Mouse (Mus musculus) duodenum, adult 2 months (tissue): ENCODE results near the gene Ly6g5c. TPM values are rescaled to one million over a fixed set of nuclear protein-coding genes. Genes with fewer than 3 reads are reported as not detected.

Experiments
- polyA plus RNA-seq: library from polyadenylated mRNA; depleted of rRNA; stranded (reverse); fragments of >200 nt; gene quantifications from 2 replicates; pipeline ENCODE4 v1.2.3, GENCODE M21; 2012; ENCODE audit warnings: low replicate concordance; rRNA removed

The Ly6g5c gene
- polyA plus RNA-seq = not detected in 2 replicates

GRCm38 (mm10) chr17:35108097-35108496 lies at the start of gene Ly6g5c:
Ly6g5c (plus strand) TSS chr17:35108279.

GRCm38 (mm10) chr17:35058911-35059892 lies 48.9 kb upstream of the Ly6g5c start, which contains the start of gene Ddah2:
Ddah2 (plus strand) TSS chr17:35059035.

DNA sequence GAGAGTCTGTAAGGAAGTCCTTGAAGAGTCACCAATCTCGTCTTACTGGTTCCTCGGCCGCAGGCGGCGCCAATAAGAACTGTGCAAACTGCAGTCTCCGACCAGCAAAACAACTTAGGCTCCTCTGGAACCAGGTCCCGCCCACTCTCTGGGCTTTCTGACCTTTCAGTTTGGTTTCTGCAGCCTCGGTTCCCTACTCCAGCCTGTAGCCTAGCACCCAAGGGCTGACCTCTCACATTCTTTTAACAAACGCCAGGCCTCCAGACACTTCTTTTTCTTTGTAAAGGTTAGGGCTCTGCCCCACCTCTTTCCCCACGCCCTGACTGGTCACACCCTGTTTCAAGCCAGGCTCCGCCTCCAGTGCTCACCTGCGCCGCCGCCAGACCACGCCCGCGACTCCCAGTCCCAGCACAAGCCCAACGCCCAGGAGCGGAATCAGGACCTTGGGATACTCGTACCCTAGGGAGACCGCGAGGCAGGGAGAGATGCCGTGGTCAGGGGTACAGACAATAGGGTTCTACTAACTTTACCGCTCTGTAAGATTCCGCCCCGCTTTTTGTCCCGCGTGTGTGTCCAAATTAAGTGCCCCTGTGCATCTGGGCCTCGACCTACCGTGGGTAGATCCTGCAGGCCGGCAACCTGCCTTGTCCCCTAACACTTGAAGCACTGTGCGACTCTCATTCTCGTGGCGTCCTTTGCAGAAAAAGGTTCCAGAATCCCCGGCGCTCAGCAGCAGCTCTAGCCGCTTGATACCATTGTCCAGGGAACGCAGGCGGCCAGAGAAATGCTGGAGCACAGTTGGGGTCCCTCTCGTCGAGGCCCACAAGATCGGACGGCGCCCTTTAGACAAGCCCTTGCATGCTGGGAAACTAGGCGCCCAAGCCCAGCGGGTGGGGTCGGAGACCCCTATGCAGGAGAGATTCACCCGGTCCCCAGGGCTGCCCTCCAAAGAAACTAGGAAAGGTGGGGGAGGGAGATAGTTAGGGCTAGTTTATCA lies 42.8 kb upstream of the Ly6g5c start, which contains the start of gene Ly6g6c:
TSS of gene Ly6g6c (plus strand) at position 438 of the 997 bp plus-strand sequence.

DNA sequence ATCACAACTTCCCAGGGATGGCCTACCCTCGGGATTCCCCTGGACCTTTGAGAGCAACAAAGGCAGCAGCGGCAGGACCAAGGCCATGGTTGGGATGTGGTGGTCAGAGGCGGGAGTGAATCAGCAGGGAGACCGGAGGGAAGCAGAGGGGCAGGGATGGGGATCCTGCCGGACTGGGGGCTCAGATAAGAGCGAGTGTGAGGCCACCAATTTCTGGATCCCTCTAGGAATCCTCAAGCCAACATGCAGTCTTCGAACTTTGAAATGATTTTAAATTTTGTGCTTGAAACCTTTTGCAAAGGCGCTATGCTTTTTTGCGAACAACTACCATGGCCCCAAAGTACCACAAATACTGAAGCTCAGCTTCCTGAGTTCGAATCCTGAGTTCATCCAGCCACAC lies 42.0 kb upstream of the Ly6g5c start, which contains the start of gene Mpig6b:
TSS of gene Mpig6b (minus strand) at position 101 of the 400 bp plus-strand sequence.

DNA sequence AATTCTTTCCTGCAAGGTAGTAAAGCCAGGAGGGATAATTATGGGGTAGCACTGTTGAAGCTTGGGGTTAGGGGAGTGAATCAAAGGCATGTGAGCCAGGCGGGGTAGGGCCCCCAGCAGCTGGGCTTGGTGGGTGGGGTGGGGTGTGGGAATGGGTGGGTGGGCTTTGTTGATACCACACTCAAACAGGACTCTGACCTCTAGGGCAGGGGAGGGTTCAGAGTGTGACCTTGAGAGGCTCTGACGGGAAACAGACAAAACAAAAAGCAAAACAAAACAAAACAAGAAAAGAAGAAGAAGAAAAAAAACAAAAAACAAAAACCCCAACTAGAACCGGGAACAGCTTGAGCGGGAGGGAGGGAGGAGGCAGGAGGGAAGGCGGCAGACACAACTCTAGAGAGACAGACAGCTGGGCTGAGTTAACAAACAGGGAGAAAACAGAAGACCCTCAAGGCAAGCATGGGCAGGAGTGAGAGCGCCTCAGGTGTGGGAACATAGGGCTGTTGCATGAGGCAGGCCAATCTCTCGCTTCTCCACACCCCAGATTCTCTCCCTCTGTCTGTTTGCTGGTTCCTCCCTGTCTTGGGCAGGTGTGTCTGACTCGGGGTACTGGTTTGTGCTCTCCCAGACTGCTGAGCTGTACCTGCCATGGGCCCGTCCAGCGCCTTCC lies 31.4 kb upstream of the Ly6g5c start, which contains the start of gene Ly6g6e:
TSS of gene Ly6g6e (plus strand) at position 396 of the 670 bp plus-strand sequence.

DNA sequence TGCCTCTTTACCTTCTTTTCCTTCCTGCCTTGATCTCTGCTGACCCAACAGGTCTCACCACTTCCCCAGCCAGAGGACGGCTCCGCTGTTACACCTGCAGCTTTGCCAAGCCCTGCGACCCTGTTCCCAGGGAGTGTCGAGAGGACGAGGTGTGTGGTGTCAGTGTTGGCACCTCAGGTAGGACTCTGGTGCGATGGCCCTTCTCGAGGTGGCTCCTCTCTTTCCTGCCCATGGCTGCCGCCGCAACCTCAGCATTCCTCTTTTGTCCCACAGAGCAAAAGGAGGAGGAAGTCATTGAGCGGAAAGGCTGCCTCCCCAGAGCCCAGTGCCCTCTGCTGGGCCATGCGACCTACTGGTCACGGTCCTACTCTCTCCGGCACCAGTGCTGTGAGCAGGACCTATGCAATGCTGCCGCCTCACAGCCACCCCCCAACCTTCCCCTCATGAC lies 30.3 kb upstream of the Ly6g5c start, which contains the start of gene Ly6g6d:
TSS of gene Ly6g6d (minus strand) at position 280 of the 448 bp plus-strand sequence.

GRCm38 (mm10) chr17:35085208-35085865 lies 22.7 kb upstream of the Ly6g5c start, which contains the start of gene Ly6g6f:
Ly6g6f (minus strand) TSS chr17:35085610.

DNA sequence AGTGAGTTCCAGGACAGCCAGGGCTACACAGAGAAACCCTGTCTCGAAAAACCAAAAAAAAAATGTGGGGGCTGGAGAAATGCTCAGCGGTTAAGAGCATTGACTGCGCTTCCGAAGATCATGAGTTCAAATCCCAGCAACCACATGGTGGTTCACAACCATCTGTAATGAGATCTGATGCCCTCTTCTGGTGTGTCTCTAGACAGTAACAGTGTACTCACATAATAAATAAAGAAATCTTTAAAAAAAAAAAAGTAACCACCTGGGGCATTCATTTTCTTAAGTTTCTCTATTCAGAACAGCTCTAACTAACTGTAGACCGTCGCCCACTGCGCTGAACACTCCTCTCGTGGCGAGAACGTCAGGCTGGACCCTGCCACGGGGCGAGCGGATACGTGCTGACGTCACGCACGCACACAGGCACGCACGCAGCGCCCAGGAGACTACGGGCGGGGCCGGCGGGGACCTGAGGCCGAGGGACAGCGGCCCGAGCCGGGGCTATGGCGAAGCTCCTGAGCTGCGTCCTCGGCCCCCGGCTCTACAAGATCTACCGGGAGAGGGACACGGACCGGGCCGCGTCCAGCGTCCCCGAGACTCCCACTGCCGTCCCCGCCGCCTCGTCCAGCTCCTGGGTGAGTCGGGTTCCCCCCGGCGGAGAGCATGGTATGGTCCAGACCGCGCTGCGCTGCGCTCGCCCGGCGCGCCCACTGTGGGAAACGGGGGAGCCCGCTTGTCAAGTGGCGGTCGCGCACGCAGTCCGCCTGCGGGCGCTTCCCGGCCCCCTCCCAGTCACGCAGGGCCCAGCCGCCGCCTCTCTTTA lies 19.0 kb upstream of the Ly6g5c start, which contains the start of gene Abhd16a:
TSS of gene Abhd16a (plus strand) at position 439 of the 820 bp plus-strand sequence.

DNA sequence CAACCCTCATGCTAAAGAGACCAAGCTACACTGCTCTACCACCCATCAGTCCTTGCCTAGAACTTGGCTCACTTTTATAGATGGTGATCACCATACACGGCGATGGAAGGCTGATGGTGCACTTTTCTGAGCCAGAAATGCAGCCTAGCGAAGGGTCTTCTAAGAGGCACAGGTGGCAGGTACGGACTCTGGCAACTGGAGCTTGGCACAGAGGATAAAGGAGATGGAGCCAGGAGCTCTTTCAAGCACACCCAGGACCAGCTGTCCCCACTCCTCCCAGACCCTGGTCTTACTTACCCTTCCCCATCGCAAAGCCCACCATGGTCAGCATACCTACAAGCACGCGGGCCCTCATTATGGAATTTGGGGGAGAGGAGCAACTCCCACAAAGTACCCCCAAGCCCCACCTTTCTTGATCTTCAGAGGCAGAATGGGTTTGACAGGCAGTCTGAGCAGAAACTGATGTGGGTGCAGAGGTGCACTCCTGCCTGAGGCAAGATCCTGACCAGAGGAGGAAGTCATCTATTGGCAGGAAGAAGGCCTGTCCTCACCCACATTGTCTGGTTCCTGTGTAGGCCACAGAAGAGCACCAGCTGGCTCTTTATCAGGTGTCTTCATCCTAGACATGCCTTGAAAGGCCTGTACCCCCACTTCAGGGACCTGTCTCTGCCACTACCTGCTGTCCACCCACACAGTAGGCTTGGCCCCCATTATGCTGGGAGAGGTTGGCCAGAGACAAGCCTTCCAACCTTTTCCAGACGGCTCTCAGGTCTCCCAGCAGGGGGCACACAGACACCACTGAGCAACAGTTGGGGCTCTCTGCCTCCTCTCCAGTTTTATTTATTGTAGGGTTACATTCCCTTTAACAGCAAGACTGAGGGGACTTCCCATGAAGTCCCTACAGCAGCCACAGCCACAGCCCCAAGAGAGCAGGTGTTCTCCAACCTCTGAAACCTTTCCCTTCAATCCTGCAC lies 7.3 kb downstream of the Ly6g5c start, which contains the start of gene Ly6g5b:
TSS of gene Ly6g5b (minus strand) at position 383 of the 974 bp plus-strand sequence.

GRCm38 (mm10) chr17:35121143-35121799 lies 13.2 kb downstream of the Ly6g5c start, which contains the start of gene Gpank1:
Gpank1 (plus strand) TSS chr17:35121455.

DNA sequence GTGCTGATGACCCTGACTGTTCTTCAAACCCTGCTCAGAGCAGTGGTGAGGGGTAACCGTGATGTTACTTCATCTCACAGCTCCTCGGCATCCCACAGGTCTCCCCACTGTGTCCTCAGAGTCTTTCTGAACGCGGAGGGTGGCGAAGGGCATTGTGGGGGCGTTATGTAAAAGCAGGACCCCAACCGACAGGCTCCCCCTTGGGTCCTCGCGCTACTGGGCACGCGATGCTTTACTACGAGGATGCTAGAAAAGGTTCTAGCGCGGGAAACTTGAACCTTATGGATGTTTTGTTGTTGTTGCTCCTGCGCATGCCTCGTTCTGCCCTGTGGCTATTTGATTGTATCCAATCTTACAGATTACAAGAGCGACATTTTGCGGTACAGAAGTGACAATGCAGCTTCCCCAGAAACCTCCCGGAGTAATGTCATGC lies 13.8 kb downstream of the Ly6g5c start, which contains the start of gene Csnk2b:
TSS of gene Csnk2b (minus strand) at position 183 of the 433 bp plus-strand sequence.

GRCm38 (mm10) chr17:35126206-35126611 lies 18.1 kb downstream of the Ly6g5c start, which contains the start of gene D17H6S53E:
D17H6S53E (plus strand) TSS chr17:35126373.

DNA sequence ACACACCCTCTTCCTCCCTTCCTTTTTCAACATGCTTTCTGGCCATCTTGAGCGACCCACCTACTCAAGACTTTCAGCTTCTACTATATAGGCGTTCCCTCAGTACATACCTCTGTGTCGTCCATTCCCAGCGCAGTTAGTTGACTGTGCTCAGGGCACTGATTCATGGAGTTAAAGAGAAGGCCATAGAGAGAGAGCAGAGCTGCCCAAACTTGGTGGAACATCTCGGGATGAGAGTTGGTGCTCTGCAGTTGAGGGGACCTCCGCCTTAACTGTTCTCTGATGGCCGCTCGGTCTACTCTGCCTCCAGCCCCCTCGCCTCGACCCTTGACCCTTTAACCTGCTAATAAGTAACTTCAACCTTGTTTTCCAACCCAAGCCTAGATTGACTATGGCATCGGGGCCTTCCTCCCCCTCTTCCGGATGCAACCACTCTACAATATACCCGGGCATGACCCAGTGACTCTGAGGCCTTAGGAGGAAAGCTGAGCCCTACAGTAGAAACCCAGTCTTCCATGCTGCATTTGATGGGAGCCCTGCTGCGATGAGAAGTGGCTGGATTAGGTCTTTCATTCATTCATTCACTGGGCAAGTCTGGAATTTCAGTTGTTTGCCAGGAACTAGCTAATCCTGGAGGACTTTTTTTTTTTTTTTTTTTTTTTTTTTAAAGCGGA lies 23.6 kb downstream of the Ly6g5c start, which contains the start of gene Apom:
TSS of gene Apom (minus strand) at position 551 of the 674 bp plus-strand sequence.

GRCm38 (mm10) chr17:35134801-35135590 lies 26.9 kb downstream of the Ly6g5c start, which contains the start of gene Bag6:
Bag6 (plus strand) TSS chr17:35135178.

